Mouse (Mus musculus) CH12.LX (cell line): ENCODE measurements at regions not wholly inside any gene's neighbourhood (a gene's known extent, or its start where the extent isn't known, plus 50 kb on each side); places are given as distances from the start of the nearest gene placed in this dataset.

Source experiments
- DNase-seq: peaks from one replicate; pipeline ENCODE4 v3.0.0-alpha.2; 2013; ENCODE audit errors: extremely low read depth
- H3K27ac ChIP-seq: 2 replicates; pipeline ENCODE4 v1.5.1; 2012; ENCODE audit warnings: low read depth, mild to moderate bottlenecking, control low read depth, moderate library complexity; ENCODE audit not compliant: insufficient read depth
- H3K27me3 ChIP-seq: replicated peaks from 2 replicates; pipeline ENCODE3; 2012; ENCODE audit warnings: inconsistent platforms
- H3K36me3 ChIP-seq, 2 experiments: replicated peaks in 1 of 2; 2 replicates each; pipeline versions ENCODE3 to v1.6.1; 2012; ENCODE audit warnings: inconsistent platforms in 1 of 2, low read length in 1 of 2, mild to moderate bottlenecking in 1 of 2, mixed read lengths in 1 of 2, moderate library complexity in 1 of 2; ENCODE audit not compliant: control insufficient read depth in 1 of 2, insufficient read depth in 1 of 2
- H3K4me1 ChIP-seq, 2 experiments: 2 replicates each; pipeline ENCODE4 v1.6.1; 2012; ENCODE audit warnings: inconsistent platforms in 1 of 2, moderate library complexity in 1 of 2; ENCODE audit not compliant: insufficient read depth in 2 of 2, control insufficient read depth in 1 of 2
- H3K4me2 ChIP-seq: 2 replicates; pipeline ENCODE4 v1.6.1; 2012; ENCODE audit warnings: low read depth, mild to moderate bottlenecking, control low read depth; ENCODE audit not compliant: poor library complexity, insufficient read depth, severe bottlenecking
- H3K4me3 ChIP-seq, 3 experiments: fragments of 150-350 bp in 1 of 3; sonication (generic) in 1 of 3; replicated peaks in 1 of 3; 2 replicates each; pipeline versions ENCODE3 to v1.5.1; 2011 to 2012; ENCODE audit warnings: low read depth in 2 of 3, low read length in 2 of 3, mild to moderate bottlenecking in 2 of 3, moderate library complexity in 2 of 3, control low read depth in 1 of 3, improper control_type of control experiment in 1 of 3, inconsistent platforms in 1 of 3, mixed read lengths in 1 of 3; ENCODE audit not compliant: poor library complexity in 1 of 3
- H3K79me2 ChIP-seq: replicated peaks from 2 replicates; pipeline ENCODE4 v1.6.1; 2012; ENCODE audit warnings: mild to moderate bottlenecking, moderate library complexity; ENCODE audit not compliant: control insufficient read depth, poor library complexity, insufficient read depth, severe bottlenecking; ENCODE audit errors: extremely low read depth
- H3K9ac ChIP-seq: 2 replicates; pipeline ENCODE4 v1.6.1; 2012; ENCODE audit warnings: low read depth, mild to moderate bottlenecking, control low read depth, moderate library complexity; ENCODE audit not compliant: insufficient read depth
- H3K9me3 ChIP-seq: replicated peaks from 2 replicates; pipeline ENCODE3; 2012; ENCODE audit warnings: low read length, inconsistent platforms, mixed read lengths
- BHLHE40 ChIP-seq: IDR thresholded peaks from 2 replicates; pipeline ENCODE4 v1.6.1; 2011; ENCODE audit warnings: mild to moderate bottlenecking, low read depth, low read length, improper control_type of control experiment
- CHD1 ChIP-seq: IDR thresholded peaks from 2 replicates; pipeline ENCODE4 v1.6.1; 2012; ENCODE audit warnings: low read depth, low read length, improper control_type of control experiment, inconsistent platforms
- EP300 ChIP-seq: IDR thresholded peaks from 2 replicates; pipeline ENCODE4 v1.6.1; 2011; ENCODE audit warnings: low read length, improper control_type of control experiment
- ETS1 ChIP-seq: conservative IDR thresholded peaks from 2 replicates; pipeline ENCODE4 v1.6.1; 2012; ENCODE audit warnings: low read depth, mild to moderate bottlenecking, inconsistent platforms, low read length, improper control_type of control experiment, moderate library complexity
- GABPA ChIP-seq: IDR thresholded peaks from 2 replicates; pipeline ENCODE4 v1.6.1; 2012; ENCODE audit warnings: low read depth, low read length, improper control_type of control experiment, inconsistent platforms; ENCODE audit not compliant: insufficient replicate concordance
- HCFC1 ChIP-seq: IDR thresholded peaks from 2 replicates; pipeline ENCODE4 v1.6.1; 2012; ENCODE audit warnings: low read depth, mild to moderate bottlenecking, inconsistent platforms, low read length, improper control_type of control experiment
- JUND ChIP-seq: conservative IDR thresholded peaks from 2 replicates; pipeline ENCODE4 v1.6.1; 2011; ENCODE audit warnings: low read depth, low read length, improper control_type of control experiment
- MAX ChIP-seq: IDR thresholded peaks from 2 replicates; pipeline ENCODE4 v1.6.1; 2011; ENCODE audit warnings: low read length, improper control_type of control experiment
- MAZ ChIP-seq: IDR thresholded peaks from 2 replicates; pipeline ENCODE4 v1.6.1; 2012; ENCODE audit warnings: low read depth, mild to moderate bottlenecking, inconsistent platforms, low read length, improper control_type of control experiment, moderate library complexity
- MXI1 ChIP-seq: IDR thresholded peaks from 2 replicates; pipeline ENCODE4 v1.6.1; 2011; ENCODE audit warnings: mild to moderate bottlenecking, low read depth, low read length, improper control_type of control experiment
- MYC ChIP-seq: IDR thresholded peaks from 2 replicates; pipeline ENCODE4 v1.6.1; 2011; ENCODE audit warnings: low read depth, mild to moderate bottlenecking, improper control_type of control experiment, low read length
- PAX5 ChIP-seq: IDR thresholded peaks from 2 replicates; pipeline ENCODE4 v1.6.1; 2012; ENCODE audit warnings: low read length, inconsistent platforms, mixed read lengths
- POLR2AphosphoS2 ChIP-seq: IDR thresholded peaks from 2 replicates; pipeline ENCODE4 v1.6.1; 2011; ENCODE audit warnings: low read depth, low read length, improper control_type of control experiment
- TBP ChIP-seq: conservative IDR thresholded peaks from 2 replicates; pipeline ENCODE4 v1.6.1; 2011; ENCODE audit warnings: low read depth, low read length, improper control_type of control experiment
- USF1 ChIP-seq: IDR thresholded peaks from 2 replicates; pipeline ENCODE4 v1.6.1; 2014; ENCODE audit warnings: low read depth, mild to moderate bottlenecking, inconsistent platforms, low read length, improper control_type of control experiment
- ZC3H11A ChIP-seq: IDR thresholded peaks from 2 replicates; pipeline ENCODE4 v1.6.1; 2012; ENCODE audit warnings: low read depth, mild to moderate bottlenecking, inconsistent platforms, low read length, improper control_type of control experiment
- dilution Hi-C: fragments of 300-500 bp; cut with MboI; formaldehyde crosslinking; loops from 2 replicates; pipeline ENCODE4 v1.14.3; 2020; ENCODE audit warnings: low sequenced_read_pairs; ENCODE audit not compliant: extremely low pct_unique_long_range_greater_than_20kb, extremely low pct_ligation_motif_present
- in situ Hi-C: fragments of 300-500 bp; cut with MboI; formaldehyde crosslinking; loops from 3 replicates; pipeline ENCODE4 v1.14.3; 2019; ENCODE audit warnings: low sequenced_read_pairs, low pct_ligation_motif_present, low pct_unique_long_range_greater_than_20kb, mixed read lengths

DNA sequence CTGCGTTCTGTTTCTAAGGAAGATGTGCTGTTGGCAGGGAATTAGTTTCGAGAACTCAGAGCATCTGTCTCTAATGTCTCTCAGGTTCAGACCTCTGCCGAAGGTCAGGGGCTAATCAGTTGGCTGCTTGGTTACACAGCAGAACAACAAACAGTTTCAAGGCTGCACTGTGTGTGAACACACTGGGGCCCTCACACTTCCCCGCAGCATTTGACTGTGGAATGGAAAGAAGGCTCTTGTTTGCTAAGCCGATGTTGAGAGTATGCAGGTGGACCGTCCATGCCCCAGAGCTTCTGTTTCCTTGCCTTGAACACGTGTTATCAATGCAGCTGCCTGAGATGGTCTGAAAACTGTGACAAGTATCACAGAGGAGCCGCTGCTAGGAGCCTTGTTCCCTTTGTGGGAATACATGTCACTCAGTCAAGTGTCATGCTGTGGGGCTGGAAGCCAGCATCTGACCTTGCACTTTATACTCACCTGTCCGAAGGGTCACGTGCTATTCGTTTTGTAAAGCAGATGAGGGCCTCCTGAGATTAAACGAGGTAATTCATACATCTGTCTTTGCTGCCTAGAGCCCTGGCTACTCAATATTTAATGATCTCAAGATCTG, 141.0 kb upstream of the Ankrd50 start:
- Histone ChIP-seq H3K36me3 (no peaks in the 10 kb centered on the region), H3K4me2 (peak overlapping the region; percentile 65), H3K79me2 (no peaks in the 10 kb centered on the region), H3K27ac (no peak overlapping the region), H3K4me1 (peaks cover 11 to 12% of the 10 kb centered on the region in 2 experiments), H3K4me3 (no peak overlapping the region), H3K9ac (no peak overlapping the region), H3K9me3 (no peaks in the 10 kb centered on the region), H3K27me3 (no peaks in the 10 kb centered on the region)
- dilution Hi-C loops = no loop called here
- DNase-seq = peak; percentile 12
- in situ Hi-C loops = no loop called here
- TF ChIP-seq MXI1 (peak; percentile 49; the same call in 1 of the 2 replicates), BHLHE40 (no peak), MAX (peak; percentile 61; the same call in 1 of the 2 replicates)

DNA sequence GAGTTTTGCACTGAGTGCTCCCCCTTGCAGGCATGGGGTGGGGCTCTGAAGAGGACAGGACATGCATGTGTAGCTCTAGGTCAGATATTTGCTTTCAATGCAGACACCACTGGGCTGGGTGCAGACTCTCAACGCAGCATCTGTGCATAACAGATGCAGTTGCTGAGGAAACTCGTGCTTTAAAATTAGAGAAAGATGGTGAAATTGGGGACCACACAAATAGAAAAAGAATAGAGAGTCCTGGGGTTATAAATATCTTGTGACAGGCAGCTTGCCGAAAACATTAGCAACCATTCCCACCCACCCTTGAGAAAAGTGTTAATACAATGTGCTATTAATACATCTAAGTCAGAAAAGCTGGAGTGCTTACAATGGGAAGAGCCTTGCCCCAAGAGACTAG, 133.3 kb upstream of the Ankrd50 start:
- dilution Hi-C loops = no loop called here
- TF ChIP-seq GABPA = no peak
- TF ChIP-seq USF1 = no peak
- no peak for TF ChIP-seq EP300
- no peak for TF ChIP-seq TBP
- no peak for TF ChIP-seq MAZ
- TF ChIP-seq CHD1 = no peak
- no peak for TF ChIP-seq JUND
- TF ChIP-seq ZC3H11A = no peak
- no peak for TF ChIP-seq HCFC1
- no peak for TF ChIP-seq MYC
- TF ChIP-seq PAX5 = no peak
- no peak for TF ChIP-seq POLR2AphosphoS2
- TF ChIP-seq ETS1 = no peak
- H3K27ac ChIP-seq = no peak overlapping the region

More for the DNA sequence above, 133.3 kb upstream of the Ankrd50 start:
- no peaks in the 10 kb centered on the region for H3K9me3 ChIP-seq
- no peak overlapping the region for H3K4me3 ChIP-seq
- H3K27me3 ChIP-seq = no peaks in the 10 kb centered on the region
- H3K79me2 ChIP-seq = no peaks in the 10 kb centered on the region
- no peaks in the 10 kb centered on the region for H3K36me3 ChIP-seq
- H3K4me1 ChIP-seq = peaks cover 0 to 6% of the 10 kb centered on the region in 2 experiments; a peak in 2 of 4 replicates
- no peak overlapping the region for H3K4me2 ChIP-seq
- no peak for DNase-seq
- H3K9ac ChIP-seq = no peak overlapping the region
- in situ Hi-C loops = no loop called here
